Mouse (Mus musculus) frontal cortex, adult 2 months (tissue): ENCODE data around the gene Toe1. TPM values are rescaled to one million over a fixed set of nuclear protein-coding genes. Genes with fewer than 3 reads are reported as not detected.

Experiments used
- DNase-seq, 2 experiments: peaks; one replicate each; pipeline ENCODE4 v3.0.0; 2022; ENCODE audit warnings: low spot score in 1 of 2; ENCODE audit errors: extremely low spot score in 1 of 2
- polyA plus RNA-seq: library from polyadenylated mRNA; depleted of rRNA; stranded (reverse); fragments of >200 nt; gene quantifications from 2 replicates; pipeline ENCODE4 v1.2.3, GENCODE M21; 2012; rRNA removed

Gene Toe1
- polyA plus RNA-seq, 1 experiment: 21.7 TPM

DNA sequence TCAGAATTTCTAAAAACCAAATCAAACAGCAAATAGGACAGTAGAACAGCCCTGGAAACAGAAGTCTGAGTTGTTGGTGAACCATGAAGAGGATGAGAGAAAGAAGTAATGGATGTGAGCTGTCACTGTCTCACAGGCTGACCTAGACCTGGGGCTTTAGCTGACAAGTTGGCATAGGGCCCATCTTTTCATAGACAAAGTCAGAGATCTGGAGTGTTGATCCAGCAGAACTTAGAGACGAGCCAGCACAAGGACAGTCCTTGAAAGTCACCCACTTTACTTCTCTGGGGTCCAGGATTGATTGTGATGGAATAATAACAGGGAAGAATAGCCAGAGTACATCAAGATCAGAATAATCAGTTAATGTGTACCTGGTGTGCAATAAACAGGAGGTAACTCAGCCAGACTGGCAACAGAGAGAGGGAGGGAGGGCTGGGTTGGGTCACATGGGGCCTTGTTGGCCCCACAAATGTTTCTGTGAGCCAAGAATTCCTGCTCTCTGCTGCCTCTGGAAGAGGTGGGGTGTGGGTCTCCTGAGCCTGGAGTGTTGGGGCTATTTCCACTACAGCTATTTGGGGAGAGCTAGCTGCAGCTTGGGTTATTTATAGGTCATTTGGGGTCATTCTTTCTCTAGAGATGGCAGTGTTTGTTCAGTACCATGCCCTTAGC is 10.9 kb downstream of the Toe1 start:
- no peak for DNase-seq

DNA sequence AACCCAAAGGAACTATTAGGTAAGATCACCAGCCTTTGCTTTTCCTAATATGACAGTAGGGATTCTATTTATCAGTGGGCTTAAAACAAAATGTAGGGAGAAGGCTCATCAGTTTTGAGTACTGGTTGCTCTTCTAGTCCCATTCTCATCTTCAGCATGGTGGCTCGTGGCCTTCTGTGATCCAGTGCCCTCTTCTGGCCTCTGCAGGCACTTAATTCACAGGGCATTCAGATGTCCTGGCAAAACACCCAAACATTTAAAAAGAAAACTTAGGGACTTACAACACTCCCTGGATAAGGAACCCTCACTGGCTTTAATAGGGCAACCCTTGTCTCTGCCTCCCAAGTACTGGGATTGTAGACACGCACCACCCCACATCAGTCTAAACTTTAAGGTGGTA is 13.2 kb downstream of the Toe1 start:
- DNase-seq: no peak

DNA sequence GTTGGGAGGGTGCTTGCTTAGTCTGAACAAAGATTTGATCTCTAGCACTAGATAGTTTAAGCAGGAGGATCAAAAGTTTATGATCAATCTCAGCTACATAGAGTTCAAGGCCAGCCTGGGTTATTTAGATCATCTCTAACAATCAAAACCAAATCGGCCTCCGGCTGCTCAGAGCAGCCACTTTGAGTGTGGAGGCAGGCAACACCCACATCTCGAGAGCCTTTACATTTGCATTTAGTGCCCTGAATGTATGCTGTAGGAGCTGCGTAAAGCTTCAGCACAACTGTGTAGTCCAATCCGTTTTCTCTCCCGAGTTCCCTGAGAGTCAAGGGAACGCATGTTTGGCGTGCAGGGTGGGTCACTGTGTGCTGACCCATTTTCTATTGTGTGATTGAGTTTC is 15.0 kb downstream of the Toe1 start:
- no peak for DNase-seq

DNA sequence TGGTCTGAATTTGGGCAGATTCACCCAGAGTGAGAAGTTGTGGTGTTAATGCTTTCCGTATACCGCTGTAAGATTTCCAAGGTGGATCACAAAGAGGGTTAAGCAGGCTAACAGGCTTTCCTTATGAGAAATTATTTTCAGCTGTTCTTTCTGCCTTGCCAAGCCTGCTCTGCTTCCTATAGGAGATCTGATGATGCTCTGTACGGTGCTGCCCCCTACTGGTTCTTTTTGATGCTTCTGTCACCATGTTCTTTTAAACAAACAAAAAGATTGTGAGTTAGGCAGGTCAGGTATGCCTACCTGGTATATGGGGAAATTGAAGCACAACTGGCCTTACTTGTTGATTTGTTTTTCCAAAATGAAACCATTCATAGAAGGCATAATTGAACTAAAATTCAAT is 18.5 kb downstream of the Toe1 start:
- peak; percentile 76 to 98 for DNase-seq

DNA sequence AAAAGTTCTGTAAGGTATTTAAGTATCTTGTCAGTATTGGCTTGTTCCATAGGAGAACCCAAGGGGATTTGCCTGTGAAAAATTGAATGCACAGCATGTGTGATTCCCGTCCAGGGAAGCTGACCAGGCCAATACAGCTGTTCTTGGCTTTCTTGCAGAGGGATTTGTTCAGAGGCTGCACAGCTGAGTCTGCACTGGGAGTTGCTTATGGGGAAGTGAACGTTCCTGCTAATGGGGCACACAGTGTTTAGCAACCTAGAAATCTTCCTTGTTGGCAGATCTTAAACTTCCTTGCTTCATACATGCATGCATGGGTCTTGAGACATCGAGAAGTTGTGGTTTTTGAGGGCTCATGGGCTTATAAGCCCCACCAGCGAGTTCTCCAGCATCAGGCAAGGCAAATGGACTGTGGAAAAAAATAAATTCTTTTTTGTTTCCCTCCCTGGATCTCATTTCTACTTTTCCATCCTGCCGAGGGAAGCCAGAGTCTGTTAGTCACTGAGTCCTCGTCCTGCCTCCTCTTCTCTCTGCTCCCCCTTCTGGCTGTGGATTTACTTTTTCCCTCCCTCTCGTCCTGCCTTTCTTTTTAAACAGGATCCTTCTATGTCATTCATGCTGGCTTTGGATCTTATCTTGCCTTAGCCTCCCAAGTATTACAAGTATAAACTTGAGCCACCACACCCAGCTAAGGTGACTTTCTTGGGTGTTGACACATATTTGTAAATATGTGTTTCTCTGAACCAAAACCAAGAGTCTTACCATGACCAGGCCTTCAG is 19.3 kb downstream of the Toe1 start:
- DNase-seq: peak in 1 of 2 experiments; percentile 48

DNA sequence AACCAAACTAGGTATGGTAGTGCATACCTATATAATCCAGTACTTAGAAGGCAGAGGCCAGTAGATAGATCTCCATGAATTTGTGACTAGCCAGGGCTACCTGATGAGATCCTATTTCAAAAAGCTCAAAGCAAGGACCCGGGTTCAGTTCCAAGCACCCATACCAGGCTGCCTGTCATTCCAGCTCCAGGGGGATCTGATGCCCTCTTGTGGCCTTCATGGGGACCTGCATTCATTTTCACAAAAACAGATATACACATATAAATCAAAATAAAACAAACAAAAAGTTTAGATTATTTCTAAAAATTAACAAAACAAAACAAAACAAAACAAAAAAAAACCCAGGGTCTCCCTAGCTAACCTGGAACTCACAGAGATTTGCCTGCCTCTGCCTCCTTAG is 20.9 kb downstream of the Toe1 start:
- DNase-seq: no peak

GRCm38 (mm10) chr4:116782171-116782570 is 25.3 kb downstream of the Toe1 start:
- peak in 1 of 2 experiments; percentile 27 for DNase-seq

DNA sequence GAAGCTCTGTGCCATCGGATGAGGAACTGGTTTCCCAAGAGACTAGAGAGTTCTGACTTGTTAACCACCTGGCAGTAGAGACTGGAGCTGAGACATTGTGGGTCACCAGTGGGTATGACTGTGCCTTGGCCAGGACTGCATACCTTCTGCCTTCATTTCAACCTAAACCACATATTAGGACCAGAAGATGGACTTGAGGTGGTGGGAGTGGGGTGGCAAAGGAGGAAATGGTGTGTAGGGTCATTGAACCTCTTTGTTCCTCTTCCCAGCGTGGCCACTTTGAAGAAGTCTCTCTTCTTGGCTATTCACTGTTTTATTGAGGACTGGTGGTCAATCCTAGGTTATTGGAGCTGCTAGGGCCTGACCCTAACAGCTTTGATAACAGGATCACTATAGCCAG is 26.1 kb downstream of the Toe1 start:
- DNase-seq: no peak

GRCm38 (mm10) chr4:116780541-116780940 is 26.9 kb downstream of the Toe1 start:
- no peak for DNase-seq

GRCm38 (mm10) chr4:116777079-116777478 is 30.4 kb downstream of the Toe1 start:
- no peak for DNase-seq

- DNase-seq: no peak
These were observed 31.0 kb downstream of the Toe1 start for GRCm38 (mm10) chr4:116776391-116776790.

DNA sequence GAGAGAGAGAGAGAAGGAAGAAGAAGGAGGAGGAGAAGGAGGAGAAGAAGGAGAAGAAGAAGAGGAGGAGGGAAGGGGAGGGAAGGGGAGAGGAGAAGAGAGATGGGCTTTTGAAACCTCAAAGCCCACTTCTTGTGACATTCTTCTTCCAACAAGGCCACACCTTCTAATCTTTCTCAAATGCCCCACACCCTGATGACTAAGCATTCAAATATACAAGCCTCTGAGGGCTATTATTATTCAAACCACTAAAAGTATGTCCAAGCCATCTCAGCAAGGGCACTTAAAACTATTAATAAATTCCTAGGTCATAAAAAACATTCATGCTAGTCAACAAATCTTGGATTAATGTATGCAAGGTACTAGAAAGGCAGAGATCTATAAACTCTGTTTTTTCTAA is 38.4 kb downstream of the Toe1 start:
- DNase-seq: no peak

- no peak for DNase-seq
These were observed 38.9 kb downstream of the Toe1 start for GRCm38 (mm10) chr4:116768510-116768909.

DNA sequence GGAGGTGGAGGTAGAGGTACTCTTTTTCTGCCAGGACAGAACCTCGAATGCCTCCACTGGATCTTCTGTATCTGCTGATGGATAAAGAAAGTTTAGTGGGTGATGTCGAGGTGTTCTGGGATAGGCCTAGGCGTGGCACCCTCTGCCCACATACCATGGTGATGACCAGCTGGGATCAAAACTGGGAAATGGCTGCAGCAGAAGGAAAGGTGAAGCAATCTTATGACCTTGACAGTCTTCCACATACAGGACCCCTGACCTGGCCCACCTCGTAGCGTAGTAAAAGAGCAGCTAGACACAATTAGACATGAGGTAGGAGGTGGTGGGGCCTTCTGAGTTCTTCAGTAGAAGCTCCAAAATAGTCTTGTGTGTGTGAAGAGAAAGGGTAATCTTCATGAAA is 43.4 kb downstream of the Toe1 start:
- no peak for DNase-seq

DNA sequence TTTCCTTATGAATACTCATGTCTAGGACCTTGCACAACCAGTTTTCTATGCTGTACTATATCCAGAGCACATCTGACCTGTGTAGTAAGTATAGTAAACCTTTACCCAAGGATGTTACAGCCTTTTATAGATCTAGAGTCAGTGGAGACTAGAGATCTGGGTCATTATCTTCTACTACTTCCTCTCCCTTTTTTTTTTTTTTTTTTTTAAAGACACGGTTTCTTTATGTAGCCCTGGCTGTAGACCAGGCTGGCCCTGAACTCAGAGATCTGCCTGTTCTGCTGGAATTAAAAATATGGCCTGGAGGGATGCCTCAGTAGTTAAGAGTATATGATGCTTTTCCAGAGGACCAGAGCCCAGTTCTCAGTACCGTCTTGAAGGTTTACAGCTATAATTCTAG is 45.5 kb downstream of the Toe1 start:
- no peak for DNase-seq

DNA sequence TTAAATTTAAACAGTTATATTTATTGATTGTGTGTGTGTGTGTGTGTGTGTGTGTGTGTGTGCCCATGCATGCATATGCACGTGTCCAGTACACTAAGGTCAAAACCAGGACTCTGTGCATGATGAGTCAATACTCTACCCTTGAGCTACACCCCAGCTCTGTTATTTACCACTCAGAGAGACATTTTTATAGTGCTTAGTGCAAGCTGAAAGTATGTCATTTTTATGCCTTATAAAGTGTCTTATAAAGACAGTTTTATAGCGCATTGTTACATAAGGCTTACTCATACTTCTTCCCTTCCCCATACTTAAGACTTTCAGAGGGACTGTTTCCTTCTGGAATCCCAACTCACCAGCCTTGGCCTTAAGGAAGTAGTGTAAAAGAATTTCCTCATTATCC is 57.7 kb downstream of the Toe1 start:
- peak in 1 of 2 experiments; percentile 7 for DNase-seq

Other genes starting within 250 kb of the Toe1 start
- 36.7 and 37.4 TPM in 2 replicates for gene Gpbp1l1, start 250.0 kb downstream of the Toe1 start, polyA plus RNA-seq
- 5.4 and 5.9 TPM in 2 replicates for gene Ccdc17, start 211.0 kb downstream of the Toe1 start, polyA plus RNA-seq
- 24.1 and 28.1 TPM in 2 replicates for gene Nasp, start 179.7 kb downstream of the Toe1 start, polyA plus RNA-seq
- 464 and 487 TPM in 2 replicates for gene Akr1a1, start 156.0 kb downstream of the Toe1 start, polyA plus RNA-seq
- 212 and 256 TPM in 2 replicates for gene Prdx1, start 122.1 kb downstream of the Toe1 start, polyA plus RNA-seq
- gene Mmachc, start 99.2 kb downstream of the Toe1 start, polyA plus RNA-seq: 18.5 and 19.5 TPM in 2 replicates
- 19.4 and 22.8 TPM in 2 replicates for gene Ccdc163, start 99.1 kb downstream of the Toe1 start, polyA plus RNA-seq
- gene Tesk2, start 86.7 kb downstream of the Toe1 start, polyA plus RNA-seq: 5.2 and 5.9 TPM in 2 replicates
- gene Mutyh, start 83 bp upstream of the Toe1 start, polyA plus RNA-seq: 5.8 and 7.2 TPM in 2 replicates
- gene Hpdl, start 14.1 kb upstream of the Toe1 start, polyA plus RNA-seq: 1.6 and 1.7 TPM in 2 replicates
- gene Zswim5, start 69.7 kb upstream of the Toe1 start, polyA plus RNA-seq: 9.4 and 10.5 TPM in 2 replicates
- gene Urod, start 186.8 kb upstream of the Toe1 start, polyA plus RNA-seq: 71.0 and 74.3 TPM in 2 replicates
- gene Hectd3, start 187.7 kb upstream of the Toe1 start, polyA plus RNA-seq: 42.2 and 45.7 TPM in 2 replicates
- gene Eif2b3, start 211.8 kb upstream of the Toe1 start, polyA plus RNA-seq: 18.9 and 19.7 TPM in 2 replicates